ENCODE assay signal across 12 mouse cellular contexts in the genomic region with DNA sequence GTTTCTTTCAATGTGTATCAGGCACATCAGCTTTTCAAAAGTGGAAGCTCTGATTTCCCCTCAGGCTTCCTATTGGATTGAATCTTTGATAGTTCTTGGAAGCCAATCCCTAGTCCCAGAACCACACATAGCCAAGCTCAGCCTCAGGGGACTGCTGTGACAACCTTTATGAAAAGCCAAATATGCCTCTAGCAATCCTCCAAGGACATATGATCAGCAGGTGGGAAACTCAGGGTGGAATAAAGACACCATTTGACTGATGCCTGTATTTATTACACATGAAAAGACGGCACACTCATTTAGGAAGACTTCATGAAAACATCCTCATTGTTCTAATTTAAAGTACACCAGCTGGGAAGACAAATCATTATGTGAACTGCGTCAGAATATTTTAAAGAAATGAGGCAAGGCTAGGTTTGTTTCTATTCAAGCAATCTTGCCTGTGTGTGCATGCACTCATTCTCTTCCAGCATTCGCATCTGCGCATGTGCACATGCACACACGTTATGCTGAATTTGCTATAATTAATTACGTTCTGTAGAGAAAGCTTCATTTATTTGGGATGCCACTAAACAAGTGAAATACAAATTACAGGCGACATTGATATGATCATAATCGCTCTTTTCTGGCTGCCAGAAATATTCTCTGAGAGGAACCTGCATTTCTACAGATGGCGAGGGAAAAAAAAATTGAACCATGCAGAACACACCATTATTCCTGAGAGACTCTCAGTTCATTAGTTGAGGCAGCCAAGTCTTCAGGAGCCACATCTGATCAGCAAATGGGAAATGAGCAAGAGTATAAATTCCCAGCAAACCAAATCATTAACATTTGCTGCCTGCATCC.
DNase-seq lines count a peak whose midpoint lies in the region; ATAC-seq and TF ChIP-seq lines count a peak whose summit lies in the region.
"Had no signal": no experiment of that assay in that cellular context is flagged by ENCODE, and none has a peak within 500 bp of the region (broad histone marks: within the 10 kb centered on the region; RNA-seq: fewer than 3 reads in every experiment).

No protein-coding gene starts in this region.

- H3K27ac ChIP-seq in lung, postnatal 0 days (ENCODE audit: low read length) = no peak overlapping the region
- H3K27ac ChIP-seq: liver, embryonic 15.5 days; midbrain, embryonic 12.5 days had no signal

- H3K27me3 ChIP-seq in lung, postnatal 0 days (replicated peaks; ENCODE audit: insufficient read depth, low read length) = no peaks in the 10 kb centered on the region
- H3K27me3 ChIP-seq: liver, embryonic 15.5 days; midbrain, embryonic 12.5 days had no signal

- no peak for DNase-seq in frontal cortex, postnatal 25 days (ENCODE audit: low spot score in 2 of 2)
- peak; percentile 7 to 9 for DNase-seq in frontal cortex, postnatal 10 days (ENCODE audit: low spot score in 2 of 2)
- DNase-seq in layer of hippocampus, postnatal 10 days (ENCODE audit: low spot score in 2 of 2) = peak; percentile 16 to 41
- peak; percentile 11 for DNase-seq in right cerebral cortex, adult 18-20 months
- DNase-seq in lung, postnatal 10 days = no peak
- no peak for DNase-seq in kidney, postnatal 10 days
- DNase-seq in lung, postnatal 0 days (ENCODE audit: low spot score) = no peak
- DNase-seq: heart, postnatal 4 days; kidney, postnatal 36 days had no signal

- TF ChIP-seq CTCF in lung, postnatal 0 days (IDR thresholded peaks at IDR 0.05) = no peak

- 76% methylated on average over 9 of the region's 9 CpGs for WGBS in lung, postnatal 0 days

- no peak overlapping the region for H3K9ac ChIP-seq in lung, postnatal 0 days (replicated peaks; ENCODE audit: low read depth)
- H3K9ac ChIP-seq: liver, embryonic 15.5 days; midbrain, embryonic 12.5 days had no signal

- H3K4me3 ChIP-seq in lung, postnatal 0 days (ENCODE audit: low read depth, low read length) = no peak overlapping the region
- H3K4me3 ChIP-seq: liver, embryonic 15.5 days; midbrain, embryonic 12.5 days had no signal

- no peak overlapping the region for H3K4me2 ChIP-seq in lung, postnatal 0 days (replicated peaks; ENCODE audit: low read depth, low read length)
- H3K4me2 ChIP-seq: liver, embryonic 15.5 days; midbrain, embryonic 12.5 days had no signal

- H3K9me3 ChIP-seq in lung, postnatal 0 days (ENCODE audit: low read length) = no peaks in the 10 kb centered on the region
- H3K9me3 ChIP-seq: liver, embryonic 15.5 days; midbrain, embryonic 12.5 days had no signal

- TF ChIP-seq EP300 in lung, postnatal 0 days (IDR thresholded peaks at IDR 0.05) = no peak

- no peaks in the 10 kb centered on the region for H3K4me1 ChIP-seq in lung, postnatal 0 days (ENCODE audit: insufficient read depth, low read depth, low read length)
- H3K4me1 ChIP-seq: liver, embryonic 15.5 days; midbrain, embryonic 12.5 days had no signal

- ATAC-seq in frontal cortex, adult (ENCODE audit: low TSS enrichment) = peak; percentile 69
- ATAC-seq in lung, postnatal 0 days = no peak

- H3K36me3 ChIP-seq in lung, postnatal 0 days (ENCODE audit: insufficient read depth, low read length) = no peaks in the 10 kb centered on the region
- H3K36me3 ChIP-seq: liver, embryonic 15.5 days; midbrain, embryonic 12.5 days had no signal

Comparison
In these comparisons a context has a peak if more than half of its experiments do, and no peak if none do; other contexts are left out.
1. DNase-seq: peak in frontal cortex, postnatal 10 days (2 of 2), layer of hippocampus, postnatal 10 days (2 of 2) and right cerebral cortex, adult 18-20 months (single experiment); none in frontal cortex, postnatal 25 days (0 of 2), lung, postnatal 10 days (single experiment), kidney, postnatal 10 days (single experiment) and lung, postnatal 0 days (single experiment).